Mouse (Mus musculus): ENCODE data around the gene Hdac7. TPM values are rescaled to one million over a fixed set of nuclear protein-coding genes. Genes with fewer than 3 reads are reported as not detected.

The Hdac7 gene
- polyA plus RNA-seq, 1 experiment from 2014 or later = 25.3 TPM

- no peaks in the 10 kb centered on the region for H3K9me3 ChIP-seq
- H3K36me3 ChIP-seq (replicated peaks) = no peaks in the 10 kb centered on the region
- H3K4me3 ChIP-seq = no peak overlapping the region
- peak overlapping the region; percentile 33; the same call in 1 of the 2 replicates for H3K27ac ChIP-seq
- H3K27me3 ChIP-seq (ENCODE audit: poor library complexity, severe bottlenecking) = peaks cover 39% of the 10 kb centered on the region
- WGBS = 12% methylated on average over 8 of the region's 8 CpGs
- DNase-seq (ENCODE audit: extremely low spot score, low spot score) = peak; percentile 64
- peaks cover 38% of the 10 kb centered on the region for H3K4me1 ChIP-seq
These were observed 67.8 kb downstream of the Hdac7 start for GRCm38 (mm10) chr15:97776514-97776913.

- Histone ChIP-seq H3K27me3 (ENCODE audit: poor library complexity, severe bottlenecking) (peaks cover 54% of the 10 kb centered on the region), H3K4me3 (no peak overlapping the region), H3K27ac (peak overlapping the region; percentile 69; the same call in 1 of the 2 replicates), H3K9me3 (no peaks in the 10 kb centered on the region), H3K36me3 (replicated peaks) (no peaks in the 10 kb centered on the region), H3K4me1 (peaks cover 29% of the 10 kb centered on the region)
- WGBS = 78% methylated on average over 5 of the region's 5 CpGs
- DNase-seq (ENCODE audit: extremely low spot score, low spot score) = no peak
These were observed 70.3 kb downstream of the Hdac7 start for GRCm38 (mm10) chr15:97773961-97774370.

- H3K9me3 ChIP-seq = no peaks in the 10 kb centered on the region
- peak overlapping the region; percentile 69; the same call in 1 of the 2 replicates for H3K27ac ChIP-seq
- H3K36me3 ChIP-seq (replicated peaks) = no peaks in the 10 kb centered on the region
- WGBS = 38% methylated on average over 5 of the region's 5 CpGs
- peaks cover 63% of the 10 kb centered on the region for H3K27me3 ChIP-seq (ENCODE audit: poor library complexity, severe bottlenecking)
- no peak for DNase-seq (ENCODE audit: extremely low spot score, low spot score)
- no peak overlapping the region for H3K4me3 ChIP-seq
- H3K4me1 ChIP-seq = peaks cover 28% of the 10 kb centered on the region
These were observed 71.2 kb downstream of the Hdac7 start for GRCm38 (mm10) chr15:97773108-97773507.

- Histone ChIP-seq H3K27me3 (ENCODE audit: poor library complexity, severe bottlenecking) (peaks cover 81% of the 10 kb centered on the region), H3K4me3 (no peak overlapping the region), H3K27ac (no peak overlapping the region), H3K9me3 (no peaks in the 10 kb centered on the region), H3K4me1 (peaks cover 52% of the 10 kb centered on the region), H3K36me3 (replicated peaks) (no peaks in the 10 kb centered on the region)
- DNase-seq (ENCODE audit: extremely low spot score, low spot score) = no peak
- WGBS = 81% methylated on average over 8 of the region's 8 CpGs
These were observed 74.0 kb downstream of the Hdac7 start for GRCm38 (mm10) chr15:97770280-97770679.

GRCm38 (mm10) chr15:97768192-97768591 is 76.1 kb downstream of the Hdac7 start:
- no peaks in the 10 kb centered on the region for H3K9me3 ChIP-seq
- WGBS = under 1% methylated on average over 18 of the region's 18 CpGs
- DNase-seq (ENCODE audit: extremely low spot score, low spot score) = no peak
- H3K4me3 ChIP-seq = peak overlapping the region; percentile 61
- H3K36me3 ChIP-seq (replicated peaks) = no peaks in the 10 kb centered on the region
- peaks cover 59% of the 10 kb centered on the region for H3K4me1 ChIP-seq
- H3K27me3 ChIP-seq (ENCODE audit: poor library complexity, severe bottlenecking) = peaks cover 84% of the 10 kb centered on the region
- H3K27ac ChIP-seq = peak overlapping the region; percentile 68

- H3K27ac ChIP-seq = peak within 1 kb of the TSS; percentile 68
These were observed 76.8 kb downstream of the Hdac7 start, which contains the start of gene Rapgef3 for GRCm38 (mm10) chr15:97767280-97768186. TSS of gene Rapgef3 (minus strand) at chr15:97767972.

GRCm38 (mm10) chr15:97766594-97767279 is 77.6 kb downstream of the Hdac7 start:
- peaks cover 95% of the 10 kb centered on the region for H3K27me3 ChIP-seq (ENCODE audit: poor library complexity, severe bottlenecking)
- 5% methylated on average over 23 of the region's 23 CpGs for WGBS
- H3K27ac ChIP-seq = peak overlapping the region; percentile 68
- H3K36me3 ChIP-seq (replicated peaks) = no peaks in the 10 kb centered on the region
- peak overlapping the region; percentile 61 for H3K4me3 ChIP-seq
- peaks cover 59% of the 10 kb centered on the region for H3K4me1 ChIP-seq
- no peaks in the 10 kb centered on the region for H3K9me3 ChIP-seq
- DNase-seq (ENCODE audit: extremely low spot score, low spot score) = no peak

More at GRCm38 (mm10) chr15:97767280-97768186, 76.8 kb downstream of the Hdac7 start, which contains the start of gene Rapgef3:
- Histone ChIP-seq H3K36me3 (replicated peaks) (no peaks in the 10 kb centered on the region), H3K27me3 (ENCODE audit: poor library complexity, severe bottlenecking) (peaks cover 87% of the 10 kb centered on the region), H3K9me3 (no peaks in the 10 kb centered on the region), H3K4me3 (peak within 1 kb of the TSS; percentile 61), H3K4me1 (peaks cover 58% of the 10 kb centered on the region)
- DNase-seq (ENCODE audit: extremely low spot score, low spot score) = peak; percentile 79
- 2% methylated on average over 44 of the region's 44 CpGs for WGBS

- DNase-seq (ENCODE audit: extremely low spot score, low spot score) = peak; percentile 47
- no peaks in the 10 kb centered on the region for H3K9me3 ChIP-seq
- WGBS = 17% methylated on average over 8 of the region's 8 CpGs
- H3K4me3 ChIP-seq = peak overlapping the region; percentile 61
- peaks cover 99% of the 10 kb centered on the region for H3K27me3 ChIP-seq (ENCODE audit: poor library complexity, severe bottlenecking)
- peak overlapping the region; percentile 68 for H3K27ac ChIP-seq
- H3K4me1 ChIP-seq = peaks cover 59% of the 10 kb centered on the region
- no peaks in the 10 kb centered on the region for H3K36me3 ChIP-seq (replicated peaks)
These were observed 78.1 kb downstream of the Hdac7 start for GRCm38 (mm10) chr15:97766194-97766593.

- Histone ChIP-seq H3K4me1 (peaks cover 59% of the 10 kb centered on the region), H3K27ac (no peak overlapping the region)
These were observed 79.1 kb downstream of the Hdac7 start for GRCm38 (mm10) chr15:97765090-97765794.

GRCm38 (mm10) chr15:97764532-97764931 is 79.8 kb downstream of the Hdac7 start:
- no peak for DNase-seq (ENCODE audit: extremely low spot score, low spot score)
- no peaks in the 10 kb centered on the region for H3K36me3 ChIP-seq (replicated peaks)
- H3K4me1 ChIP-seq = peaks cover 62% of the 10 kb centered on the region
- H3K27me3 ChIP-seq (ENCODE audit: poor library complexity, severe bottlenecking) = peaks cover 94% of the 10 kb centered on the region
- no peak overlapping the region for H3K27ac ChIP-seq
- no peak overlapping the region for H3K4me3 ChIP-seq
- no peaks in the 10 kb centered on the region for H3K9me3 ChIP-seq
- 70% methylated on average over 2 of the region's 2 CpGs for WGBS

More at GRCm38 (mm10) chr15:97765090-97765794, 79.1 kb downstream of the Hdac7 start:
- Histone ChIP-seq H3K9me3 (no peaks in the 10 kb centered on the region), H3K4me3 (peak overlapping the region; percentile 61; the same call in 1 of the 2 replicates), H3K36me3 (replicated peaks) (no peaks in the 10 kb centered on the region), H3K27me3 (ENCODE audit: poor library complexity, severe bottlenecking) (peaks cover 96% of the 10 kb centered on the region)
- DNase-seq (ENCODE audit: extremely low spot score, low spot score) = no peak
- 36% methylated on average over 13 of the region's 13 CpGs for WGBS

GRCm38 (mm10) chr15:97763256-97764049 is 80.8 kb downstream of the Hdac7 start:
- H3K36me3 ChIP-seq (replicated peaks) = no peaks in the 10 kb centered on the region

More at GRCm38 (mm10) chr15:97763256-97764049, 80.8 kb downstream of the Hdac7 start:
- H3K27ac ChIP-seq = no peak overlapping the region
- H3K9me3 ChIP-seq = no peaks in the 10 kb centered on the region
- no peak for DNase-seq (ENCODE audit: extremely low spot score, low spot score)
- peaks cover 59% of the 10 kb centered on the region for H3K4me1 ChIP-seq
- WGBS = 62% methylated on average over 9 of the region's 9 CpGs
- H3K4me3 ChIP-seq = no peak overlapping the region
- peaks cover 83% of the 10 kb centered on the region for H3K27me3 ChIP-seq (ENCODE audit: poor library complexity, severe bottlenecking)
